Mouse (Mus musculus): Measurements from ENCODE around the gene Cdk8.
A peak's percentile ranks its signal among the peaks of the same experiment; 100 is the strongest.

The Cdk8 gene

GRCm38 (mm10) chr5:146281884-146282579 is 51.0 kb downstream of the Cdk8 start:
- no peak for DNase-seq

- DNase-seq, result no peak
Observed at GRCm38 (mm10) chr5:146283899-146284298, 52.9 kb downstream of the Cdk8 start.

GRCm38 (mm10) chr5:146287416-146287815 is 56.4 kb downstream of the Cdk8 start:
- no peak for DNase-seq

- DNase-seq, result no peak
Observed at GRCm38 (mm10) chr5:146288048-146288501, 57.0 kb downstream of the Cdk8 start.

- no peak for DNase-seq
Observed at GRCm38 (mm10) chr5:146289921-146290320, 58.9 kb downstream of the Cdk8 start.

GRCm38 (mm10) chr5:146290446-146290845 is 59.4 kb downstream of the Cdk8 start:
- DNase-seq, result no peak

GRCm38 (mm10) chr5:146291560-146291959 is 60.5 kb downstream of the Cdk8 start:
- DNase-seq, result no peak

GRCm38 (mm10) chr5:146292896-146293680 is 62.1 kb downstream of the Cdk8 start:
- DNase-seq, result no peak

- DNase-seq, result no peak
Observed at GRCm38 (mm10) chr5:146293919-146294700, 63.1 kb downstream of the Cdk8 start.

GRCm38 (mm10) chr5:146294834-146295233 is 63.8 kb downstream of the Cdk8 start:
- no peak for DNase-seq

- DNase-seq, result no peak
Observed at GRCm38 (mm10) chr5:146298807-146299519, 67.9 kb downstream of the Cdk8 start.

- no peak for DNase-seq
Observed at GRCm38 (mm10) chr5:146299520-146299870, 68.5 kb downstream of the Cdk8 start.

GRCm38 (mm10) chr5:146303470-146303869 is 72.4 kb downstream of the Cdk8 start:
- peak; percentile 75 for DNase-seq

GRCm38 (mm10) chr5:146307046-146307743 is 76.2 kb downstream of the Cdk8 start:
- DNase-seq, result no peak

GRCm38 (mm10) chr5:146307744-146308096 is 76.7 kb downstream of the Cdk8 start:
- DNase-seq, result no peak

GRCm38 (mm10) chr5:146314538-146314937 is 83.5 kb downstream of the Cdk8 start:
- no peak for DNase-seq

- peak; percentile 65 for DNase-seq
Observed at GRCm38 (mm10) chr5:146315268-146315921, 84.4 kb downstream of the Cdk8 start.

GRCm38 (mm10) chr5:146316316-146316715 is 85.3 kb downstream of the Cdk8 start:
- DNase-seq, result no peak

- no peak for DNase-seq
Observed at GRCm38 (mm10) chr5:146318051-146318450, 87.0 kb downstream of the Cdk8 start.

GRCm38 (mm10) chr5:146318461-146318860 is 87.4 kb downstream of the Cdk8 start:
- DNase-seq, result no peak

- no peak for DNase-seq
Observed at GRCm38 (mm10) chr5:146328941-146329340, 97.9 kb downstream of the Cdk8 start.

GRCm38 (mm10) chr5:146329541-146329940 is 98.5 kb downstream of the Cdk8 start:
- no peak for DNase-seq
